1 mouse cellular context compared by ENCODE assay signal in genomic region chr7:109659278-109659677, GRCm38 (mm10).
TF ChIP-seq lines count a peak whose summit lies in the region.

No protein-coding gene starts in this region.

TF ChIP-seq in MEL, 35 proteins besides CTCF, POLR2A, EP300 and RAD21 (continued from another document):
- TF ChIP-seq CHD1 (IDR thresholded peaks at IDR 0.05; ENCODE audit: low read depth, low read length) = no peak
- TF ChIP-seq POLR2AphosphoS2 (IDR thresholded peaks at IDR 0.05; ENCODE audit: low read length) = no peak
- TF ChIP-seq CHD2 (IDR thresholded peaks at IDR 0.05; ENCODE audit: low read length) = no peak
- TF ChIP-seq BHLHE40 (IDR thresholded peaks at IDR 0.05; ENCODE audit: borderline replicate concordance, low read depth, low read length) = no peak
- TF ChIP-seq JUND (IDR thresholded peaks at IDR 0.05; ENCODE audit: low read depth, low read length) = no peak
- no peak for TF ChIP-seq ZMIZ1 (IDR thresholded peaks at IDR 0.05; ENCODE audit: low read depth, low read length)
- TF ChIP-seq RCOR1 (IDR thresholded peaks at IDR 0.05; ENCODE audit: low read depth, low read length) = 0 out of 2 replicates have a peak, but pooled peaks have one; percentile 16
- TF ChIP-seq GATA1 (IDR thresholded peaks at IDR 0.05; ENCODE audit: low read depth, low read length) = 0 out of 2 replicates have a peak, but pooled peaks have one; percentile 13
- no peak for TF ChIP-seq GABPA (IDR thresholded peaks at IDR 0.05; ENCODE audit: low read depth, low read length)
- no peak for TF ChIP-seq NRF1 (IDR thresholded peaks at IDR 0.05; ENCODE audit: insufficient read depth, low read depth, low read length, poor library complexity, severe bottlenecking)
